Mouse (Mus musculus): Measurements from ENCODE around the gene Fgf2. TPM values are rescaled to one million over a fixed set of nuclear protein-coding genes. Genes with fewer than 3 reads are reported as not detected.

Fgf2 gene
- polyA plus RNA-seq (2014; fragmentation: Nextera tagmentation; extraction: Ambion mirVana) = 1.5 and 2.9 TPM in 2 replicates

GRCm38 (mm10) chr3:37348221-37349165 lies at the start of gene Fgf2:
Fgf2 (plus strand) TSS chr3:37348346.
- peak within 1 kb of the TSS; percentile 61 for H3K4me3 ChIP-seq (ENCODE audit: low read depth, low read length)
- 1% methylated on average over 66 of the region's 75 CpGs for WGBS
- no peaks in the 10 kb centered on the region for H3K4me1 ChIP-seq (replicated peaks; ENCODE audit: control insufficient read depth, insufficient read depth, low read length)
- DNase-seq (ENCODE audit: low spot score) = peak; percentile 74
- peak within 1 kb of the TSS; percentile 97 for H3K4me2 ChIP-seq (ENCODE audit: low read length)
- H3K27me3 ChIP-seq (replicated peaks; ENCODE audit: control insufficient read depth, insufficient read depth, low read length) = peaks cover 28% of the 10 kb centered on the region
- 0 out of 2 replicates have a peak, but pooled peaks cover 4% of the 10 kb centered on the region for H3K9me3 ChIP-seq (ENCODE audit: control insufficient read depth, low read length)
- ATAC-seq (replicated peaks; ENCODE audit: low FRiP score, low TSS enrichment, low read depth) = peak; percentile 62; the same call in 1 of the 2 replicates
- H3K9ac ChIP-seq (ENCODE audit: low read length) = peak within 1 kb of the TSS; percentile 75
- H3K36me3 ChIP-seq (ENCODE audit: control insufficient read depth, insufficient read depth, low read length) = no peaks in the 10 kb centered on the region
- no peak within 1 kb of the TSS for H3K27ac ChIP-seq (ENCODE audit: low read depth)

DNA sequence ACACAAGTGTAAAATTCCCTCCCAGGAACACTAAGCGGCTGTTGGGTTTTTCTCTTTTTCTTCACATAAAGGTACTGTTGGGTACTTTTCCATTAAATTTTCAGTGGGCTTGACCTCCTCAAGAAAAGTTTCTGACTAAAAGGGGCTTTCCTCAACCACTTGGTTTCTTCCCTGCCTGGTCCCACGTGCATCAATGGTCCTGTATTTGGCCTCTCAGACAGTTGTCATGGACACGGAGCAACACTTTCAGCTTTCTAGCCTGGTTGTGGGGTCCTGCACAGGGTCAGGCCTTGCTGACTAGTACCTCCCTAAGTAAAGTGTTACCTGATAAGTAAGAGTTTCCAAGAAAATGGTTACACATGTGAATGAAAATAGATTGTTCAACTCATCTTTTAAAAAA lies 48.7 kb upstream of the Fgf2 start:
- 78% methylated on average over 3 of the region's 3 CpGs for WGBS

DNA sequence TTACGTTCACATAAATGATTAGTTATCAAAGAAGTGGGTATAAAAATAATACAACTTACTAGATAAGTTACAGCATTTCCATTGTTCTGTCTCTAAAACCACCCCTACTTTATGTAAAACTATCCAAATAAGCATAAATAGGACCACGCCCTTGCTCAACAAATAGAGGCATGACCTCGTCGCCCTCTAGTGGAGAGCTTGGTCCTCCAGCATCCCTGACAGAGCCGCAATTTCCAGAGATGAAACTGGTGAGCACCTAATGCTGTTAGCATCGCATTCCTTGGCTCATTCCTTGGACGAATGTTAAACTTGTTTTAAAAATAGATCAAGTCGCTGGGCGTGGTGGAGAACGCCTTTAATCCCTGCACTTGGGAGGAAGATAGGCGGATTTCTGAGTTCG lies 45.5 kb upstream of the Fgf2 start:
- H3K9me3 ChIP-seq (ENCODE audit: control insufficient read depth, low read length) = no peaks in the 10 kb centered on the region
- H3K27ac ChIP-seq (ENCODE audit: low read depth) = no peak overlapping the region
- no peaks in the 10 kb centered on the region for H3K27me3 ChIP-seq (replicated peaks; ENCODE audit: control insufficient read depth, insufficient read depth, low read length)
- 39% methylated on average over 12 of the region's 12 CpGs for WGBS
- H3K4me2 ChIP-seq (ENCODE audit: low read length) = no peak overlapping the region
- H3K4me1 ChIP-seq (replicated peaks; ENCODE audit: control insufficient read depth, insufficient read depth, low read length) = no peaks in the 10 kb centered on the region
- ATAC-seq (replicated peaks; ENCODE audit: low FRiP score, low TSS enrichment, low read depth) (no peak), DNase-seq (ENCODE audit: low spot score) (peak; percentile 69)
- H3K9ac ChIP-seq (ENCODE audit: low read length) = no peak overlapping the region
- no peak overlapping the region for H3K4me3 ChIP-seq (ENCODE audit: low read depth, low read length)
- H3K36me3 ChIP-seq (ENCODE audit: control insufficient read depth, insufficient read depth, low read length) = no peaks in the 10 kb centered on the region

More for the DNA sequence above, 48.7 kb upstream of the Fgf2 start:
- Histone ChIP-seq H3K4me2 (ENCODE audit: low read length) (no peak overlapping the region), H3K4me1 (replicated peaks; ENCODE audit: control insufficient read depth, insufficient read depth, low read length) (no peaks in the 10 kb centered on the region), H3K27me3 (replicated peaks; ENCODE audit: control insufficient read depth, insufficient read depth, low read length) (no peaks in the 10 kb centered on the region), H3K9ac (ENCODE audit: low read length) (no peak overlapping the region), H3K4me3 (ENCODE audit: low read depth, low read length) (no peak overlapping the region), H3K36me3 (ENCODE audit: control insufficient read depth, insufficient read depth, low read length) (no peaks in the 10 kb centered on the region), H3K27ac (ENCODE audit: low read depth) (no peak overlapping the region), H3K9me3 (ENCODE audit: control insufficient read depth, low read length) (no peaks in the 10 kb centered on the region)
- no peak for DNase-seq (ENCODE audit: low spot score)
- ATAC-seq (replicated peaks; ENCODE audit: low FRiP score, low TSS enrichment, low read depth) = no peak

- DNase-seq (ENCODE audit: low spot score) = no peak
- Histone ChIP-seq H3K9me3 (ENCODE audit: control insufficient read depth, low read length) (no peaks in the 10 kb centered on the region), H3K27ac (ENCODE audit: low read depth) (no peak overlapping the region), H3K4me3 (ENCODE audit: low read depth, low read length) (no peak overlapping the region), H3K27me3 (replicated peaks; ENCODE audit: control insufficient read depth, insufficient read depth, low read length) (no peaks in the 10 kb centered on the region), H3K36me3 (ENCODE audit: control insufficient read depth, insufficient read depth, low read length) (no peaks in the 10 kb centered on the region), H3K4me2 (ENCODE audit: low read length) (no peak overlapping the region), H3K9ac (ENCODE audit: low read length) (no peak overlapping the region), H3K4me1 (replicated peaks; ENCODE audit: control insufficient read depth, insufficient read depth, low read length) (no peaks in the 10 kb centered on the region)
- WGBS = 60% methylated on average over 8 of the region's 8 CpGs
- ATAC-seq (replicated peaks; ENCODE audit: low FRiP score, low TSS enrichment, low read depth) = no peak; the same call in 1 of the 2 replicates
These were observed 44.6 kb upstream of the Fgf2 start for GRCm38 (mm10) chr3:37303392-37304139.

DNA sequence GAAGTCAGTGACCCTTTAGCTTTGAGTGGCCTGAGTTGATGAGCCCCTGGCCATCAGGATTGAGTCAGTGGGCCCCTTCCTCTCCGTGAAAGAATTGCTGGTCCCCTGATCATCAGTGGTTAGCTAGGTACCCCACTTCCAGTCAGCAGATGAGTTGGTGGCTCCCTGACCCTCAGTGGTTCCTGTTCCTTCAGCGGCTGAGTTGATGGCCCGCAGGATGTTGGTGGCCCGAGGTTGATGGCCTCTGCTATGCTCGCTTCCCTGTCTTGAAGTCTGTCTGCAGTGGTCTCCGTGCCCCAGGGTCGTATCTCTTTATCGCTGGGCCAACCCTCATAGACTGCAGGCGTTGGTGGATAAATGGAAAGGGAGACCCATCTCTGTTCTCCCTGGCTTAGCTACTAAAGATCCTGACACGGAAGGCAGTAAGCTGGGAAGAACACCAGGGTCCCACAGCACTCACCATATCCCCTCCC lies 36.2 kb upstream of the Fgf2 start:
- ATAC-seq (replicated peaks; ENCODE audit: low FRiP score, low TSS enrichment, low read depth) (no peak; the same call in 1 of the 2 replicates), DNase-seq (ENCODE audit: low spot score) (no peak)
- H3K4me1 ChIP-seq (replicated peaks; ENCODE audit: control insufficient read depth, insufficient read depth, low read length) = peaks cover 8% of the 10 kb centered on the region; the same call in 1 of the 2 replicates
- H3K9me3 ChIP-seq (ENCODE audit: control insufficient read depth, low read length) = no peaks in the 10 kb centered on the region
- 3% methylated on average over 10 of the region's 10 CpGs for WGBS
- H3K4me3 ChIP-seq (ENCODE audit: low read depth, low read length) = peak overlapping the region; percentile 79
- no peaks in the 10 kb centered on the region for H3K27me3 ChIP-seq (replicated peaks; ENCODE audit: control insufficient read depth, insufficient read depth, low read length)
- peak overlapping the region; percentile 84 for H3K9ac ChIP-seq (ENCODE audit: low read length)
- peak overlapping the region; percentile 54 for H3K4me2 ChIP-seq (ENCODE audit: low read length)
- peaks cover 3% of the 10 kb centered on the region; the same call in 1 of the 2 replicates for H3K36me3 ChIP-seq (ENCODE audit: control insufficient read depth, insufficient read depth, low read length)
- H3K27ac ChIP-seq (ENCODE audit: low read depth) = no peak overlapping the region

DNA sequence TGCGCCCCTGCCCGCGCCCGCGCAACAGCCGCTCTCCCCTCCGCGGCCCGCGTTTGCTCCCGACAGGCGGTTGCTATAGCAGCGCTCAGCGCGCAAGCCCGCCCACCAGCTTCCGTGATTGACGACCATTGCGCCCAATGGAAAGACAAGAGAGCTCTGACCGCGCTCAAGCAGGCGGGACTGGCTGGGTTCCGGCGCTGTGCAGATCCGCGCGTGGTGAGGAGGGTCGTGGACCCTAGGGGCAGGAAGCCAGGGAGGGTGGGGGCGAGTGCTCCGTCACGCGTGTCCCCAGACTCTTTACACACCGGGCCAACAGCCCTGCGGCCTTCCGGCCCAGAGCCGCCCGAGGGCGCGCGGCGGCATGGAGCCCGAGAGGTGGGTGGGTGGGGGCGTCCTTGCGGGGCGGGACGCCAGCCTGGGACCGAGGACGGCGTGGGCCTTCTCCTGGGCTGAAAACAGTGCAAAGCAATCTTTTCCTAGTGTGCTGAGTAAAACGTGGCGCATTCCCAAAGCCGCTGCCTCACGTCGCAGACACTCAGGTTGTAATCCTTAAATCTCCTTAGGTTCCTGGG lies 35.7 kb upstream of the Fgf2 start, which contains the start of the genes Bbs12 and Cetn4:
Gene Bbs12, plus strand, starts transcription at position 185 of the 572 bp plus-strand sequence.
Gene Cetn4, minus strand, starts transcription at position 339 of the 572 bp plus-strand sequence.
- H3K9ac ChIP-seq (ENCODE audit: low read length) = peak within 1 kb of the TSS; percentile 84
- H3K4me1 ChIP-seq (replicated peaks; ENCODE audit: control insufficient read depth, insufficient read depth, low read length) = peaks cover 8% of the 10 kb centered on the region; the same call in 1 of the 2 replicates
- H3K36me3 ChIP-seq (ENCODE audit: control insufficient read depth, insufficient read depth, low read length) = peaks cover 3% of the 10 kb centered on the region; the same call in 1 of the 2 replicates
- no peaks in the 10 kb centered on the region for H3K27me3 ChIP-seq (replicated peaks; ENCODE audit: control insufficient read depth, insufficient read depth, low read length)
- peak within 1 kb of the TSS; percentile 54 for H3K4me2 ChIP-seq (ENCODE audit: low read length)
- WGBS = under 1% methylated on average over 53 of the region's 54 CpGs
- ATAC-seq (replicated peaks; ENCODE audit: low FRiP score, low TSS enrichment, low read depth) (peak; percentile 99), DNase-seq (ENCODE audit: low spot score) (peak; percentile 100)
- H3K9me3 ChIP-seq (ENCODE audit: control insufficient read depth, low read length) = no peaks in the 10 kb centered on the region
- H3K4me3 ChIP-seq (ENCODE audit: low read depth, low read length) = peak within 1 kb of the TSS; percentile 79
- H3K27ac ChIP-seq (ENCODE audit: low read depth) = peak within 1 kb of the TSS; percentile 79

DNA sequence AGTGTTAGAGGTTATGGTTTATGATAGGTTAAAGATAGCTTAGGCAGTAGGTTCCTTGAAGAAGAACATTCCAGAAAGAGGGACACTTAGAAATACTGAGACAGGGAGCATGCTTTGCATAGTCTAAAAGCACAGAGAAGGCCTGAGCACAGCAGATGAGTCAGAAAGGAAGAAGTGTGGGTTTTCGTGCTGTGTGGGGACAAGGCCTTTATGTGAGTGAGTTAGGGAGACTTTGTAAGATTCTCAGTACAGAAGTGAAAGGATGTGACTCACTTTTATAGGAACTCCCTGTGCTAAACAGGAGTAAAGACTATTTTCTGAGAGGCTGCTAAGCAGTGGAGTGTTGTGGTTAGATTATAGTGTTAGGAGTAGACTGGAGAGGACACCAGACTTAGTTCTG lies 34.8 kb upstream of the Fgf2 start:
- peak overlapping the region; percentile 25; the same call in 1 of the 2 replicates for H3K27ac ChIP-seq (ENCODE audit: low read depth)
- ATAC-seq (replicated peaks; ENCODE audit: low FRiP score, low TSS enrichment, low read depth) = no peak
- H3K9ac ChIP-seq (ENCODE audit: low read length) = peak overlapping the region; percentile 84

GRCm38 (mm10) chr3:37316233-37316632 lies 31.9 kb upstream of the Fgf2 start:
- Histone ChIP-seq H3K9me3 (ENCODE audit: control insufficient read depth, low read length) (no peaks in the 10 kb centered on the region), H3K4me3 (ENCODE audit: low read depth, low read length) (no peak overlapping the region), H3K27me3 (replicated peaks; ENCODE audit: control insufficient read depth, insufficient read depth, low read length) (no peaks in the 10 kb centered on the region), H3K4me2 (ENCODE audit: low read length) (no peak overlapping the region), H3K36me3 (ENCODE audit: control insufficient read depth, insufficient read depth, low read length) (peaks cover 16% of the 10 kb centered on the region), H3K9ac (ENCODE audit: low read length) (no peak overlapping the region), H3K4me1 (replicated peaks; ENCODE audit: control insufficient read depth, insufficient read depth, low read length) (peaks cover 8% of the 10 kb centered on the region; the same call in 1 of the 2 replicates), H3K27ac (ENCODE audit: low read depth) (no peak overlapping the region)
- WGBS = 95% methylated on average over 1 of the region's 1 CpGs
- DNase-seq (ENCODE audit: low spot score) (no peak), ATAC-seq (replicated peaks; ENCODE audit: low FRiP score, low TSS enrichment, low read depth) (no peak)

More for the DNA sequence above, 34.8 kb upstream of the Fgf2 start:
- Histone ChIP-seq H3K9me3 (ENCODE audit: control insufficient read depth, low read length) (no peaks in the 10 kb centered on the region), H3K36me3 (ENCODE audit: control insufficient read depth, insufficient read depth, low read length) (peaks cover 3% of the 10 kb centered on the region; the same call in 1 of the 2 replicates), H3K4me2 (ENCODE audit: low read length) (peak overlapping the region; percentile 54), H3K4me1 (replicated peaks; ENCODE audit: control insufficient read depth, insufficient read depth, low read length) (peaks cover 8% of the 10 kb centered on the region; the same call in 1 of the 2 replicates), H3K4me3 (ENCODE audit: low read depth, low read length) (peak overlapping the region; percentile 79; the same call in 1 of the 2 replicates), H3K27me3 (replicated peaks; ENCODE audit: control insufficient read depth, insufficient read depth, low read length) (no peaks in the 10 kb centered on the region)
- no peak for DNase-seq (ENCODE audit: low spot score)
- 33% methylated on average over 1 of the region's 1 CpGs for WGBS
